Mouse (Mus musculus): ENCODE measurements around the gene Zbtb45. TPM values are rescaled to one million over a fixed set of nuclear protein-coding genes. Genes with fewer than 3 reads are reported as not detected.

Gene Zbtb45
- 32.8 and 37.1 TPM in 2 replicates for polyA plus RNA-seq (2015; fragmentation: Nextera tagmentation; extraction: Ambion mirVana)

DNA sequence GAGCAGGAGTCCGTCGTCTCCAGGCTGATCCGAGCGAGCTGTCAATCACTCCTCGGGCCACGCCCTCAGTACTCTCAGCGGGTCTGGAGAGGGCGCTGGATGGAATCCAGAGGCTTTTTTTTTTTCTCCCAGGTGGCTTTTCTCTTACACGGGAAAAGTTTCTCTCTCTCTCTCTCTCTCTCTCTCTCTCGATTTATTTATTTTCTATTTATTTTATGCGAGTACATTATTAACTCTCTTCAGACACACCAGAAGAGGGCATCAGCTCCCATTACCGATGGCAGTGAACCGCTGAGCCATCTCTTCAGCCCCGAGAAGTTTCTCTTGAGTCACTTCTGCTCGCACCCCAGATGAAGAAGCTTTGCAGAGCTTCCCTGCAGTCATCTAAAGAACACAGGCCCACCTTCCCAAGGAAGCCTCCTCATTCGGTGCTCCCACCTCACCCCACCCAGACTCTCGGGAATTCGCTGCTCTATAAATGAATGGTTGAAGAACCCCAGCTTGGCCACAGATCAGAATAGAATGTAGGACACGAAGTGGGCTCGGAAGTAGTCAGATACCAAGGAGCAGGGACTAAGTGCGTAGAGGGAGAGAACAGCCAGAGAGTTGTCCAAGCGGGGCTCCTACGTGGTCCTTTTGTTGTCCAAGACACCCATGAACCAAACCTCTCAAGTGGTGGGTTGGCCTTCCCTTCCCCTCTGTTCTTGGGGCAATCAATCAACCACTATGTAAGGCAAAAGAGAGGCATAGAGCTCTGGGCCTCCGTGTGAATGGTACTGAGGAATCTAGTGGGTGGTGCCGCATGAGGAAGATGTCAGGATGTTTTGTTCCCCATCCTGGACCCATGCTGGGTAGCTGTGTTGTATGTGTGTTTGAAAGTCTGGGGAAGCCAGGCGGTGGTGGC, at the start of gene Zbtb45:
Gene Zbtb45, minus strand, starts transcription at position 30 of the 904 bp plus-strand sequence.
- Histone ChIP-seq H3K4me3 (peak within 1 kb of the TSS; percentile 69), H3K9me3 (replicated peaks) (no peaks in the 10 kb centered on the region), H3K36me3 (ENCODE audit: poor library complexity, severe bottlenecking) (peaks cover 28% of the 10 kb centered on the region), H3K27ac (peak within 1 kb of the TSS; percentile 94), H3K4me2 (peak within 1 kb of the TSS; percentile 74), H3K9ac (peak within 1 kb of the TSS; percentile 84), H3K27me3 (0 out of 2 replicates have a peak, but pooled peaks cover 3% of the 10 kb centered on the region), H3K4me1 (peaks cover 26% of the 10 kb centered on the region)
- WGBS = 11% methylated on average over 26 of the region's 26 CpGs
- no peak for ATAC-seq

DNA sequence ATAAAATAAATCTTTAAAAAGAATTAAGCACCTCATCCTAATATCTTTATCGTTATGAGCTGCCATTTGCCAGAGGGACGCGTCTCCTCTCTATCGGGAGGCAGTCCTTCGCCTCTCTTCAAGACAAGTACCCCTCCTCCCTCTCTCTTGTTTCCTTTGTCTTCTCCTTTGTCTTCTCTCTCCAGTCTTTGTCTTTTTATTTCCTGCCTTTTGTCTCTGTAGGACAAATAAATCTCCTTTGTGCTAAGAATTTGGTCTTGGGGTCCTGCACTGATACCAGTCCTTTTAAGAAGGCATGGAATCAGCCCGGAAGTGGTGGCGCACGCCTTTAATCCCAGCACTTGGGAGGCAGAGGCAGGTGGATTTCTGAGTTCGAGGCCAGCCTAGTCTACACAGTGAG, 49.7 kb upstream of the Zbtb45 start:
- Histone ChIP-seq H3K9ac (no peak overlapping the region), H3K27me3 (no peaks in the 10 kb centered on the region), H3K27ac (no peak overlapping the region), H3K4me1 (no peaks in the 10 kb centered on the region; the same call in 1 of the 2 replicates), H3K36me3 (ENCODE audit: poor library complexity, severe bottlenecking) (no peaks in the 10 kb centered on the region), H3K9me3 (replicated peaks) (no peaks in the 10 kb centered on the region), H3K4me2 (no peak overlapping the region), H3K4me3 (no peak overlapping the region)
- ATAC-seq = no peak
- WGBS = 83% methylated on average over 9 of the region's 9 CpGs

DNA sequence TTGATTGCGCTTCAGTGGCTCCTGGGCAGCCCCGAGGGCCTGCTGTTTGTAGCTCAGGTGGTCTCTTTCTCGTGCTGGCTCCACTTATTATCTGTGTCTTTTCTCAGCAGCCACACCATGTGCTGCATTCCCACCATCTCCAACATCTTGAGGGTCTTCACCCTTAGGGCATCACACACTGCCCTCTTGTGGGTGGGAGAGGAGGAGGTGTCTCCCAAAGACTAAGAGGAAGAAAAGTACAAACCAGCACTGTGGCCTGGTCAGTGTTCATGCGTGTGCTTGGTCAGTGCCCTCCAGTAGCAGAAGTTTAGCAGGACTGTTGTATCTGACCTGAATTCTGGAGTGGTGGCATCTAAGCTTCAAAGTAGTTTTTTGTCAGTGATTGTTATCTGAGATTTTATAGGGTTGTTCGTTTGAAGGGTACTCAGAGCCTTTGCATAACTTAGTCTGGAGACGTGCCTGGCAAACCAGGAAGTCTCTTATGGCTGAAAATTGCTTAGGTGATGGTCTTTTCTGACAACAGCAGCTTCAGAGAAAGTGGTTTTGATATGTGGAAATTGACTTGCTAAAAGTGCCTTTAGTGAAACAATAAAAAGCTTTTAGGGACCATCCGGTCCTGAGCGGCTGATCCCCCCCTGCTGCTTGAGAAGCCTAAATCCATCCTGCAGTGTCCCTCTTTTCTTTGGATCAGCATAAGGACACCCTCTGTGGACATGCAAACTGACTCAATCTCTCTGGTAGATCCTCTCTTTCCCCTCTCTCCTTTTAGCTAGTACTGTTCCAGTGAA, 47.3 kb upstream of the Zbtb45 start:
- H3K4me3 ChIP-seq = no peak overlapping the region
- no peak overlapping the region for H3K4me2 ChIP-seq
- no peak overlapping the region for H3K9ac ChIP-seq
- peaks cover 6% of the 10 kb centered on the region for H3K4me1 ChIP-seq
- no peak for ATAC-seq
- no peak overlapping the region for H3K27ac ChIP-seq
- H3K27me3 ChIP-seq = no peaks in the 10 kb centered on the region
- H3K9me3 ChIP-seq (replicated peaks) = no peaks in the 10 kb centered on the region
- H3K36me3 ChIP-seq (ENCODE audit: poor library complexity, severe bottlenecking) = no peaks in the 10 kb centered on the region
- WGBS = 53% methylated on average over 8 of the region's 8 CpGs

DNA sequence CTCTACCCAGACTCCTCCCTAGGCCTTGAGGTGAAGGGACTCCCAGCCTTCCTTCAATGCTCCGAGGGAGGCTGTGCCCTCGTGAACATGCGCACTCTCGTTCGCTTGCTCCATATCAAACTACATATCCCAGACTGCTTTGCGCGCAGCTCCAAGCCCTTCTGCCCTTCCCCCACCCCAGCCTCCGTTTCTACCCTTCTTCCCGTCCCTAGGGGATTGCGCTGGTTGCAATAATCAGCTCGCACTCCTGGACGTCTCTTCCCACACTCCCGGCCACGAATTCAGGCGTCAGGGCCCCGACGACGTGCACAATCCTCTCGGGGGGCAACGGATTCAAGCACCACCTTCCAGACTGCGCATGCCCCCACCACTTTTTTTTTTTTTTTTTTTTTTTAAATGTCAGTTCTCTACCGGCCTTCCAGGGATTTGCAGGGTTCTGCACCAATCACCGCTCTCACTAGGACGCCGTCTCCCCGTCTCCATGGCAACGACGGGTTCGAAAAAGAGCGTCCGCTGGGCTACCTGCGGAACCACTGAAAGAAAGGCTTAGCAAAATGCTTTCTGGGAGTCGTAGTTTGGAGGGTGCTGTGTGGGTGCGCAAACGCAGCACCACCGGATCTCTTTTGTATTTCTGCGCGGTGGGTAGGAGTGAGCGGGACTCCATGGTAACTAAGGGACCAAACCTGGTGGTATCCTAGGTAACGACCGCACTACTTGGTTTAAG, 44.6 kb upstream of the Zbtb45 start, which contains the start of gene Mzf1:
Gene Mzf1, minus strand, starts transcription at position 478 of the 724 bp plus-strand sequence.
- Histone ChIP-seq H3K4me1 (peaks cover 6% of the 10 kb centered on the region), H3K27me3 (no peaks in the 10 kb centered on the region), H3K9ac (peak within 1 kb of the TSS; percentile 65), H3K36me3 (ENCODE audit: poor library complexity, severe bottlenecking) (no peaks in the 10 kb centered on the region), H3K27ac (peak within 1 kb of the TSS; percentile 93), H3K9me3 (replicated peaks) (no peaks in the 10 kb centered on the region), H3K4me3 (peak within 1 kb of the TSS; percentile 56), H3K4me2 (peak within 1 kb of the TSS; percentile 58)
- WGBS = under 1% methylated on average over 41 of the region's 41 CpGs
- ATAC-seq = peak; percentile 97

DNA sequence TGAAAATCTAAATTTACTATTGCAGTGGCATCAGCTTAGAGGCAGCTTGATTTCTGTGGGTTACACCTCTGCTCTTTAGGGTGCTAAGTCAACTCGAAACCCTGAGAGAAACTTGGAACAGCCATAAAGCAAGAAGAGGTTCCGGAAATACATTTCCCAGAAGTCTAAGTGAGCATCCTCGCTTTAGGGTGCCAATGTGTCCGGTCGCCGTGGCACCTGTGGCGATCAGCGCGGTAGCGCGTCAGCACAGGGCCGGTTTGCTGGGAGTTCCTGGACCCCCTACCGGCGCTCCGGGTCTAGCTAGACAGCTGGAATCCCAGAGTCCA, 44.1 kb upstream of the Zbtb45 start:
- Histone ChIP-seq H3K4me3 (peak overlapping the region; percentile 56), H3K36me3 (ENCODE audit: poor library complexity, severe bottlenecking) (no peaks in the 10 kb centered on the region), H3K27ac (peak overlapping the region; percentile 93), H3K9ac (peak overlapping the region; percentile 65), H3K9me3 (replicated peaks) (no peaks in the 10 kb centered on the region), H3K27me3 (no peaks in the 10 kb centered on the region), H3K4me2 (peak overlapping the region; percentile 58), H3K4me1 (peaks cover 6% of the 10 kb centered on the region)
- ATAC-seq = no peak
- WGBS = 2% methylated on average over 15 of the region's 15 CpGs

DNA sequence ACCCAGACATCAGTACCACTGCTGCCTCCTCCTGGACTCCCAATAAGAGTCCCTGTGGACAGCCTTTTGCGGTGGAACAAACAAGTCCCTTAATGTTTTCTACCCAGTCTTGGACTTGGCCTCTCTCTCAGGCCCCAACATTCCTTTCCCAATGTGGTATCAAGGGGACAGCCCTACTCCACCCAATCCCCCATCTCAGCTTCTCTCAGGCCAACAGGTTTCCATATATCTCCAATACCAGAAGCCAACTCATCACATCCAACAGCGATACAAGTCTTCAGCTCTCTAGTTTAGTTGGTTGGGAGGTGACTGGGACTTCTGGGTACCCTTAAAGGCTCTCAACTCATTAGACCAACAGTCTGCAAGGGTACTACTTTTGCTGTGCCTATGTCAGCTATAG, 43.7 kb upstream of the Zbtb45 start:
- Histone ChIP-seq H3K27ac (no peak overlapping the region), H3K4me2 (peak overlapping the region; percentile 58), H3K27me3 (no peaks in the 10 kb centered on the region), H3K4me1 (peaks cover 6% of the 10 kb centered on the region), H3K36me3 (ENCODE audit: poor library complexity, severe bottlenecking) (no peaks in the 10 kb centered on the region), H3K4me3 (peak overlapping the region; percentile 56), H3K9ac (0 out of 2 replicates have a peak overlapping the region, but pooled peaks have one; percentile 65), H3K9me3 (replicated peaks) (no peaks in the 10 kb centered on the region)
- 94% methylated on average over 2 of the region's 2 CpGs for WGBS
- ATAC-seq = no peak

DNA sequence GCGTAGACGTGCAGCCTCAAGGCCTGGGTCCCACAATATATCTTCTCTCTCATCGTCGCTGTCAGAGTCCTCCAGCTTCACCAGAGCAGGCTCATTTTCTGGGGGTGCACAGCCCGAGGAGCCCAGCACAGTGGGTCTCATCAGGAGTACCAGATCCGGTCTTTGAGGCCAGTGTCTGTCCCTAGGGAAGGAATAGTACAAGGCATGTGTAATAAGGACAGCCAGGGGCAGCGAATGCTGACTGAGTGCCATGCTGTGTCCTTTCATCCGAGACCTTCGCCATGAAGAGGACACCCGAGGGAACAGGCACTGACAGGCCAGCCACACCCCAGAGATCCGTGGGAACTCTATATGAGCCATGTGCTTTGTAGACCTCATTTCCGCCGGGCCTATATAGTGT, 43.2 kb upstream of the Zbtb45 start:
- Histone ChIP-seq H3K27me3 (no peaks in the 10 kb centered on the region), H3K9me3 (replicated peaks) (no peaks in the 10 kb centered on the region), H3K4me2 (no peak overlapping the region), H3K9ac (no peak overlapping the region), H3K27ac (no peak overlapping the region), H3K4me1 (peaks cover 6% of the 10 kb centered on the region), H3K36me3 (ENCODE audit: poor library complexity, severe bottlenecking) (no peaks in the 10 kb centered on the region), H3K4me3 (no peak overlapping the region)
- WGBS = 92% methylated on average over 13 of the region's 13 CpGs
- ATAC-seq = no peak

DNA sequence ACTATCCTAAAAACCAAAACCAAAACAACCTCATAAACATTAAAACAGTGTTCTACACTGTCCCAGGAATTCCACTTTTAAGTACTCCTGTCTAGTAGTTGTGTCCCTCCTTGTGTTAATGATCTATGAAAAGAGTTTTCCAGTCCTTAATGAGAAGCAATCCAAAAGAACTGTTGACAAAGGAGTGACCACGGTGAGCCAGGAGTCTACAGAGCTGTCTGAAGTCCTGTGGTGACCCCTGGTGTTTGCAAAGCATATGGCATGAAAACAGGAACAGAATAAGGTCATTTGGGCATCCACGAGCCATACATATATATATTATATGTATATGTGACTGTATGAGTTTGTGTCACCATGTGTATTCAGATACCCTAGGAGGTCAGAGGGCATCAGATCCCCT, 36.2 kb upstream of the Zbtb45 start:
- no peaks in the 10 kb centered on the region for H3K9me3 ChIP-seq (replicated peaks)
- no peak overlapping the region for H3K4me3 ChIP-seq
- H3K27ac ChIP-seq = no peak overlapping the region
- H3K4me1 ChIP-seq = peaks cover 15% of the 10 kb centered on the region
- peaks cover 47% of the 10 kb centered on the region for H3K27me3 ChIP-seq
- H3K9ac ChIP-seq = no peak overlapping the region
- no peaks in the 10 kb centered on the region for H3K36me3 ChIP-seq (ENCODE audit: poor library complexity, severe bottlenecking)
- 5% methylated on average over 2 of the region's 2 CpGs for WGBS
- H3K4me2 ChIP-seq = no peak overlapping the region
- ATAC-seq = peak; percentile 41

DNA sequence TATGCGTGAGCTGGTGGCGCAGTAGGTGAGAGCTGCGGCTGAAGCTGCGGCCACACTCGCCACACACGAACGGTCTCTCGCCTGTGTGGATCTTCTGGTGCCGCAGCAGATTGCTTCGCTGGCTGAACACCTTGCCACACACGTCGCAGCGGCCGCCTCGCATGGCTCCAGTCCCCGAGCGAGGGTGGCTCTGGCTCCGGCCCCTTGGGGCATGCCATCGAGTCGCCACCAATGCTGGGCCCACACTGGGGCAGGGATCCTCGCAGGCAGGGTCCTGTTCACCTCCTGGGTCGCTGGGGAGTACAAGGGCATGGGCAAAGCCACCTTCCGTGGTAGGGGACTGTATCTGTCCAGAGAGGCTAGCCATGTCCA, 34.4 kb upstream of the Zbtb45 start:
- Histone ChIP-seq H3K27ac (no peak overlapping the region), H3K4me3 (peak overlapping the region; percentile 48), H3K9ac (peak overlapping the region; percentile 78), H3K36me3 (ENCODE audit: poor library complexity, severe bottlenecking) (no peaks in the 10 kb centered on the region), H3K9me3 (replicated peaks) (no peaks in the 10 kb centered on the region), H3K4me1 (peaks cover 17% of the 10 kb centered on the region), H3K4me2 (peak overlapping the region; percentile 92), H3K27me3 (peaks cover 49% of the 10 kb centered on the region)
- 4% methylated on average over 23 of the region's 23 CpGs for WGBS
- peak; percentile 12; the same call in 1 of the 2 replicates for ATAC-seq

DNA sequence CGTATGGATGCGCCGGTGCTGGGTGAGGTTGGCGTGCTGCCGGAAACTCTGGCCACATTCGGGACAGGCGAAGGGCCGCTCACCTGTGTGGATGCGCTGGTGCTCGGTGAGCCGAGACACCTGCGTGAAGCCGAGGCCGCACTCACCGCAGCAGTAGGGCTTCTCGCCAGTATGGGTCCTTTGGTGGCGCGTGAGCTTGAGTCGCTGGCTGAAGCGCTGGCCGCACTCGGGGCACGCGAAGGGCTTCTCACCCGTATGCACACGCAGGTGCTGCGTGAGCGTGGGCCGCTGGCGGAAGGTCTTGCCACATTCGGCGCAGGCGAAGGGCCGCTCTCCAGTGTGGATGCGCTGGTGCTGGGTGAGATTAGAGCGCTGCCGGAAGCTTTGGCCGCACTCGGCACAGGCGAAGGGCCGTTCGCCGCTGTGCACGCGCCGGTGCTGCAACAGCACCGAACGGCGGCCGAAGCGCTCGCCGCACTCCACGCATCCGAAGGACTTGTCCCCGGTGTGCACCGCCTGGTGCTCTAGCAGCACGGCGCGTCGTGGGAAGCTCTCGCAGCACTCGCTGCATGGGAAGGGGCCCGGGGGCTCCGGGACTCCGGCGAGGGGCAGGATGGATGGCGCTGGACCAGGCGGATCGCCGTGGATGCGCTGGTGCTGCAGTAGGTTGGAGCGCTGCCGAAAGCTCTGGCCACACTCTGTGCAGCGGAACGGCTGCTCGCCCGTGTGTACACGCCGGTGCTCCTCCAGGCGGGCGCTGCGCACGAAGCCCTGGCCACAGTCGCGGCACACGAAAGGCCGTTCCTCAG, 33.8 kb upstream of the Zbtb45 start:
- Histone ChIP-seq H3K4me1 (peaks cover 23% of the 10 kb centered on the region), H3K36me3 (ENCODE audit: poor library complexity, severe bottlenecking) (no peaks in the 10 kb centered on the region), H3K9ac (peak overlapping the region; percentile 78), H3K27me3 (peaks cover 49% of the 10 kb centered on the region), H3K4me3 (peak overlapping the region; percentile 48), H3K4me2 (peak overlapping the region; percentile 92), H3K9me3 (replicated peaks) (no peaks in the 10 kb centered on the region), H3K27ac (no peak overlapping the region)
- peak; percentile 52 for ATAC-seq
- whole genome bisulfite sequencing = 4% methylated on average over 82 of the region's 88 CpGs

DNA sequence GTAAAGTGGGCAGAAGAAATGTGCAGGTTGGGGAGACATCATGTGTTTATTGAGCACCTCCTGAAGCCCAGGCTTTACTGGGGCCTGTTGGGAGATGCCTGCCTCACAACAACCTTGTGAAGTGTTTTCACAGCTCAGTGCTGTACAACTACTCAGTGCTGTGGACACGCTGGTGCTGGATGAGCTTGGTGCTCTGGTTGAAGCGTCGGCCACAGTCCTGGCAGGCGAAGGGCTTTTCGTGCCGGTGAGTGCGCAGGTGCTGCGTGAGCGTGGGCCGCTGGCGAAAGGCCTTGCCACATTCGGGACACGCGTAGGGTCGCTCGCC, 33.2 kb upstream of the Zbtb45 start:
- H3K9ac ChIP-seq = peak overlapping the region; percentile 78
- H3K9me3 ChIP-seq (replicated peaks) = no peaks in the 10 kb centered on the region
- no peak overlapping the region for H3K27ac ChIP-seq
- peaks cover 49% of the 10 kb centered on the region for H3K27me3 ChIP-seq
- no peaks in the 10 kb centered on the region for H3K36me3 ChIP-seq (ENCODE audit: poor library complexity, severe bottlenecking)
- H3K4me2 ChIP-seq = peak overlapping the region; percentile 92
- H3K4me3 ChIP-seq = peak overlapping the region; percentile 48
- H3K4me1 ChIP-seq = peaks cover 25% of the 10 kb centered on the region
- WGBS = 42% methylated on average over 16 of the region's 16 CpGs
- no peak for ATAC-seq

Data from forebrain, embryonic 13.5 days (tissue).